Mouse (Mus musculus) small intestine, adult 2 months (tissue): ENCODE measurements around the gene Stk10.

Experiments used
- CTCF ChIP-seq: fragments of 200-500 bp; IDR thresholded peaks from 2 replicates; pipeline ENCODE4 v1.5.1; 2012; ENCODE audit warnings: low read depth, mild to moderate bottlenecking, control low read depth, inconsistent platforms, low read length, moderate library complexity, mixed read lengths; ENCODE audit not compliant: insufficient replicate concordance, insufficient read length; ENCODE audit errors: extremely low read depth
- POLR2A ChIP-seq: fragments of 200-500 bp; IDR thresholded peaks from 2 replicates; pipeline ENCODE4 v1.6.1; 2012; ENCODE audit warnings: low read depth, mild to moderate bottlenecking, control low read depth, inconsistent platforms, low read length, moderate library complexity

- no peak for TF ChIP-seq POLR2A
- no peak for TF ChIP-seq CTCF
Measured at GRCm38 (mm10) chr11:32647265-32647664, 114.2 kb downstream of the Stk10 start.
